Mouse (Mus musculus): Measurements from ENCODE around the gene Vstm2a. TPM values are rescaled to one million over a fixed set of nuclear protein-coding genes. Genes with fewer than 3 reads are reported as not detected.

Gene Vstm2a
- polyA plus RNA-seq, 1 experiment = not detected

DNA sequence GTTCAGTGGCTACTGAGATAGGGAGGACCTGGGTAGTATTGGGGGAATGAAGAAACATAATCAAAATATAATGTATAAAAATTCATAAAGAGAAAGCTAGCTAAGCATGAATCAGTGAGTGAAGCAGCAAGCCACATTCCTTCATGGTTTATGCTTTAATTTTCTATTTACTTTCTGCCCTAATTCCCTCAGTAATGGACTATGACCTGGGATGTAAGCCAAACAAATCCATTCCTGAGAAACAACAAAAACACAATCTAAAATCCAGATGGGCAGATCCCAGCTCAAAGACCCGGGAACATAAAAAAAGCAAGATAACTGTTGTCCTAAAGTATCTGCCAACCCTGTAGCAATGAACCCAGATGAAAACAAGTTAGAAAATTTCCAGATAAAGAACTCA, 39.0 kb downstream of the Vstm2a start:
- H3K27me3 ChIP-seq (ENCODE audit: control insufficient read depth, insufficient read depth, insufficient read length) = no peaks in the 10 kb centered on the region
- no peaks in the 10 kb centered on the region for H3K79me2 ChIP-seq (ENCODE audit: control insufficient read depth, insufficient read depth)
- no peak overlapping the region for H3K4me2 ChIP-seq (ENCODE audit: low read depth)
- TF ChIP-seq POLR2A (IDR thresholded peaks at IDR 0.05; ENCODE audit: insufficient read length, low read depth) (no peak), E2F4 (IDR thresholded peaks at IDR 0.05; ENCODE audit: insufficient read depth) (no peak), MYOG (IDR thresholded peaks at IDR 0.05; ENCODE audit: control insufficient read depth in 1 of 3, insufficient read depth in 1 of 3, insufficient read length in 2 of 3, low read depth in 2 of 3) (no peak), USF1 (IDR thresholded peaks at IDR 0.05; ENCODE audit: low read depth) (no peak), REST (IDR thresholded peaks at IDR 0.05; ENCODE audit: insufficient read depth, insufficient read length) (no peak), MYOD1 (IDR thresholded peaks at IDR 0.05; ENCODE audit: control insufficient read depth in 1 of 3, insufficient read length in 2 of 3, low read depth in 2 of 3) (no peak)
- no peak overlapping the region for H3ac ChIP-seq (ENCODE audit: control insufficient read depth, insufficient read length)
- H3K4me3 ChIP-seq = no peak overlapping the region
- no peaks in the 10 kb centered on the region for H3K36me3 ChIP-seq (ENCODE audit: control insufficient read depth, insufficient read depth)

DNA sequence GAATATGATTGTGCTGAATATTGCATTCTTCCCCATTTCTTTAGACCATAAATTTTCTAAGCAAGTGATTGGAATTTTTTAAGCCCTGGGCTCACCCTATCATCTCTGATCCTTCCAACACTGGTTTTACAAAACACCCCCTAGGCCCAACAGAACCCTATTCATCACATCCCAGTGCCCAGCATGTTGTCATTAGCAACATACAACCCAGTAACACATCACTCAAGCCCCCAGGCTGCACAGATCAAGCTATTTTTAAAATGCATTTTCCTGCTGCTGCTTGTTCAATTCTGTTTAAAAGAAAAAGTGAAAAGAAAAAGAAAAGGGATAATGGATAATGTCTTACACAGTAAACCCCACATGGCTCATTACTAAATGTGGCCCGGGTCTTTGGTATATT, 42.0 kb downstream of the Vstm2a start:
- Histone ChIP-seq H3K27me3 (ENCODE audit: control insufficient read depth, insufficient read depth, insufficient read length) (no peaks in the 10 kb centered on the region), H3K79me2 (ENCODE audit: control insufficient read depth, insufficient read depth) (no peaks in the 10 kb centered on the region), H3K36me3 (ENCODE audit: control insufficient read depth, insufficient read depth) (no peaks in the 10 kb centered on the region), H3K4me3 (no peak overlapping the region), H3ac (ENCODE audit: control insufficient read depth, insufficient read length) (no peak overlapping the region), H3K4me2 (ENCODE audit: low read depth) (no peak overlapping the region)
- TF ChIP-seq REST (IDR thresholded peaks at IDR 0.05; ENCODE audit: insufficient read depth, insufficient read length) = no peak
- TF ChIP-seq SRF (IDR thresholded peaks at IDR 0.05; ENCODE audit: control insufficient read depth, insufficient read length, low read depth) = no peak
- no peak for TF ChIP-seq MAX (IDR thresholded peaks at IDR 0.05; ENCODE audit: low read depth)
- no peak for TF ChIP-seq POLR2AphosphoS2 (IDR thresholded peaks at IDR 0.05; ENCODE audit: insufficient read length, low read depth)
- TF ChIP-seq USF1 (IDR thresholded peaks at IDR 0.05; ENCODE audit: low read depth) = no peak
- no peak for TF ChIP-seq TCF12 (IDR thresholded peaks at IDR 0.05; ENCODE audit: insufficient read depth, poor library complexity, severe bottlenecking)
- no peak for TF ChIP-seq E2F4 (IDR thresholded peaks at IDR 0.05; ENCODE audit: insufficient read depth)
- TF ChIP-seq MYOG (IDR thresholded peaks at IDR 0.05; ENCODE audit: control insufficient read depth in 1 of 3, insufficient read depth in 1 of 3, insufficient read length in 2 of 3, low read depth in 2 of 3) = no peak
- no peak for TF ChIP-seq POLR2A (IDR thresholded peaks at IDR 0.05; ENCODE audit: insufficient read length, low read depth)
- no peak for TF ChIP-seq TCF3 (IDR thresholded peaks at IDR 0.05; ENCODE audit: insufficient read length, low read depth)
- TF ChIP-seq CEBPB (IDR thresholded peaks at IDR 0.05; ENCODE audit: insufficient read depth, poor library complexity, severe bottlenecking) = no peak
- no peak for TF ChIP-seq MYOD1 (IDR thresholded peaks at IDR 0.05; ENCODE audit: control insufficient read depth in 1 of 3, insufficient read length in 2 of 3, low read depth in 2 of 3)

DNA sequence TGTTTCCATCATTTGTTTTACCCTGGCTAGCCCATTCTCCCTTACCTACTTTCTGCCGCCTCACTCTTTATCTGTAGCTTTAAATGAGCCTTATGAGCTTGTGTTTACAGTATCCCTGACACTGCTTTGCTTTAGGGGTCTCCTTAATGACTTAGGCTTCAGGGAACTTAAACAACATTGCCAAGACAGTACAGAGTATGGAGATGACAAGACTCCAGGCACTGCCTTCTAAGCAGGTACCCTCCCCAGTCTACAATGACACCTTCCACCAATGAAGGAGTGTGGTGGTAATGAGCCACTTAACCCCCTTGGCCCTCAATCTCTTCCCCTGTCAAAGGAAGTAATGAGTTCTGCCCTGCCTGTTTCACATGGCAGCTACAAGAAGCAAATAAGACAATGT, 42.4 kb downstream of the Vstm2a start:
- Histone ChIP-seq H3K4me3 (no peak overlapping the region), H3K36me3 (ENCODE audit: control insufficient read depth, insufficient read depth) (no peaks in the 10 kb centered on the region), H3K27me3 (ENCODE audit: control insufficient read depth, insufficient read depth, insufficient read length) (no peaks in the 10 kb centered on the region), H3K79me2 (ENCODE audit: control insufficient read depth, insufficient read depth) (no peaks in the 10 kb centered on the region), H3ac (ENCODE audit: control insufficient read depth, insufficient read length) (no peak overlapping the region), H3K4me2 (ENCODE audit: low read depth) (no peak overlapping the region)
- no peak for TF ChIP-seq USF1 (IDR thresholded peaks at IDR 0.05; ENCODE audit: low read depth)
- TF ChIP-seq POLR2AphosphoS2 (IDR thresholded peaks at IDR 0.05; ENCODE audit: insufficient read length, low read depth) = no peak
- TF ChIP-seq E2F4 (IDR thresholded peaks at IDR 0.05; ENCODE audit: insufficient read depth) = no peak
- no peak for TF ChIP-seq SRF (IDR thresholded peaks at IDR 0.05; ENCODE audit: control insufficient read depth, insufficient read length, low read depth)
- no peak for TF ChIP-seq POLR2A (IDR thresholded peaks at IDR 0.05; ENCODE audit: insufficient read length, low read depth)
- no peak for TF ChIP-seq MYOG (IDR thresholded peaks at IDR 0.05; ENCODE audit: control insufficient read depth in 1 of 3, insufficient read depth in 1 of 3, insufficient read length in 2 of 3, low read depth in 2 of 3)
- no peak for TF ChIP-seq MAX (IDR thresholded peaks at IDR 0.05; ENCODE audit: low read depth)
- TF ChIP-seq MYOD1 (IDR thresholded peaks at IDR 0.05; ENCODE audit: control insufficient read depth in 1 of 3, insufficient read length in 2 of 3, low read depth in 2 of 3) = no peak
- TF ChIP-seq REST (IDR thresholded peaks at IDR 0.05; ENCODE audit: insufficient read depth, insufficient read length) = no peak
- TF ChIP-seq CEBPB (IDR thresholded peaks at IDR 0.05; ENCODE audit: insufficient read depth, poor library complexity, severe bottlenecking) = no peak
- no peak for TF ChIP-seq TCF12 (IDR thresholded peaks at IDR 0.05; ENCODE audit: insufficient read depth, poor library complexity, severe bottlenecking)
- TF ChIP-seq TCF3 (IDR thresholded peaks at IDR 0.05; ENCODE audit: insufficient read length, low read depth) = no peak

DNA sequence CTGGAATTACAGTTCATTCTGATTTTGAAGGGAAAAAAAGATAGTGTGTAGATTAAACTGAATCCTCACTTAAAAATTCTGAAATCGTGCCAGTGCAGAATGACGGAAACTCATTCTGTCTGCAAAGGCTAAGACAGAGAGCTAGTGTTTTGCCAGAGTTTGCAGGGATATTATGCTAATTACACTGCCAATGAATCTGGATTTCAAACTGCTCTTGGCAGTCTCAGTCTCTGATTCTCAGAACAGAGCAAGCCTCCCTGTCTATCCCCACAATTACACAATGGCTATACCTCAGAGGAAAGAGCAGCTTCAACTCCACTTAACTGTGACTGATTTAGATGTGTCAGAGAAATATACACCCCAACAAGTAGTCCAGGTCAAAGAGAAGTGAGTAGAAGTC, 43.2 kb downstream of the Vstm2a start:
- no peak for TF ChIP-seq MAX (IDR thresholded peaks at IDR 0.05; ENCODE audit: low read depth)
- TF ChIP-seq CEBPB (IDR thresholded peaks at IDR 0.05; ENCODE audit: insufficient read depth, poor library complexity, severe bottlenecking) = no peak
- TF ChIP-seq TCF3 (IDR thresholded peaks at IDR 0.05; ENCODE audit: insufficient read length, low read depth) = no peak
- no peak for TF ChIP-seq POLR2AphosphoS2 (IDR thresholded peaks at IDR 0.05; ENCODE audit: insufficient read length, low read depth)
- TF ChIP-seq SRF (IDR thresholded peaks at IDR 0.05; ENCODE audit: control insufficient read depth, insufficient read length, low read depth) = no peak
- no peak for TF ChIP-seq USF1 (IDR thresholded peaks at IDR 0.05; ENCODE audit: low read depth)
- no peak for TF ChIP-seq MYOG (IDR thresholded peaks at IDR 0.05; ENCODE audit: control insufficient read depth in 1 of 3, insufficient read depth in 1 of 3, insufficient read length in 2 of 3, low read depth in 2 of 3)
- TF ChIP-seq MYOD1 (IDR thresholded peaks at IDR 0.05; ENCODE audit: control insufficient read depth in 1 of 3, insufficient read length in 2 of 3, low read depth in 2 of 3) = no peak
- TF ChIP-seq REST (IDR thresholded peaks at IDR 0.05; ENCODE audit: insufficient read depth, insufficient read length) = no peak
- no peak for TF ChIP-seq POLR2A (IDR thresholded peaks at IDR 0.05; ENCODE audit: insufficient read length, low read depth)
- no peak for TF ChIP-seq TCF12 (IDR thresholded peaks at IDR 0.05; ENCODE audit: insufficient read depth, poor library complexity, severe bottlenecking)
- TF ChIP-seq E2F4 (IDR thresholded peaks at IDR 0.05; ENCODE audit: insufficient read depth) = no peak
- Histone ChIP-seq H3K27me3 (ENCODE audit: control insufficient read depth, insufficient read depth, insufficient read length) (no peaks in the 10 kb centered on the region), H3K79me2 (ENCODE audit: control insufficient read depth, insufficient read depth) (no peaks in the 10 kb centered on the region), H3K36me3 (ENCODE audit: control insufficient read depth, insufficient read depth) (no peaks in the 10 kb centered on the region), H3ac (ENCODE audit: control insufficient read depth, insufficient read length) (no peak overlapping the region), H3K4me2 (ENCODE audit: low read depth) (no peak overlapping the region), H3K4me3 (no peak overlapping the region)

DNA sequence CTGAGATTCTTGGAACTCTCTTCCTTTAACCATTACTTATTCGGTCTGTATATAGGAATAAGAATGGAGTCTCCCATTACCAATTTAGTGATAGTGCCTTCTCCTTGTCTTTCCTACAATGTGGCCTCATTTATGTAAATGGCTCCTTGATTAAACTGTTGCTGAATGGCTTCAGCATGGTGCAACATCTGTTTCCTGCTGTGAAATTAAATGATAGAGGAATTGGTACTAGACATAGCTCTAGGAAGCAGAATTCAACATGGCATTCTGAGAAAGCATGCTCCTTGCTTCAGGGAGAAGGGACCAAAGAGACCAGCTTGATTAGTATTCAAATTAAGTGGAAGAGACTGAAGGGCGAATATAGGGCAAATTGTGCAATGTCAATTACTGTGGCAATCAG, 57.6 kb downstream of the Vstm2a start:
- H3K79me2 ChIP-seq (ENCODE audit: control insufficient read depth, insufficient read depth) = no peaks in the 10 kb centered on the region
- H3K36me3 ChIP-seq (ENCODE audit: control insufficient read depth, insufficient read depth) = no peaks in the 10 kb centered on the region
- no peak overlapping the region for H3K4me3 ChIP-seq
- no peak overlapping the region for H3K4me2 ChIP-seq (ENCODE audit: low read depth)
- TF ChIP-seq MYOG (IDR thresholded peaks at IDR 0.05; ENCODE audit: control insufficient read depth in 1 of 3, insufficient read depth in 1 of 3, insufficient read length in 2 of 3, low read depth in 2 of 3) (no peak), POLR2AphosphoS2 (IDR thresholded peaks at IDR 0.05; ENCODE audit: insufficient read length, low read depth) (no peak), SRF (IDR thresholded peaks at IDR 0.05; ENCODE audit: control insufficient read depth, insufficient read length, low read depth) (no peak), TCF12 (IDR thresholded peaks at IDR 0.05; ENCODE audit: insufficient read depth, poor library complexity, severe bottlenecking) (no peak), POLR2A (IDR thresholded peaks at IDR 0.05; ENCODE audit: insufficient read length, low read depth) (no peak), MAX (IDR thresholded peaks at IDR 0.05; ENCODE audit: low read depth) (no peak), MYOD1 (IDR thresholded peaks at IDR 0.05; ENCODE audit: control insufficient read depth in 1 of 3, insufficient read length in 2 of 3, low read depth in 2 of 3) (no peak), REST (IDR thresholded peaks at IDR 0.05; ENCODE audit: insufficient read depth, insufficient read length) (no peak), E2F4 (IDR thresholded peaks at IDR 0.05; ENCODE audit: insufficient read depth) (no peak), USF1 (IDR thresholded peaks at IDR 0.05; ENCODE audit: low read depth) (no peak), TCF3 (IDR thresholded peaks at IDR 0.05; ENCODE audit: insufficient read length, low read depth) (no peak), CEBPB (IDR thresholded peaks at IDR 0.05; ENCODE audit: insufficient read depth, poor library complexity, severe bottlenecking) (no peak)
- no peak overlapping the region for H3ac ChIP-seq (ENCODE audit: control insufficient read depth, insufficient read length)
- no peaks in the 10 kb centered on the region for H3K27me3 ChIP-seq (ENCODE audit: control insufficient read depth, insufficient read depth, insufficient read length)
